Mouse (Mus musculus) granulocyte monocyte progenitor cell, adult 5-6 weeks (primary cell): ENCODE data around the gene Gm15293. TPM values are rescaled to one million over a fixed set of nuclear protein-coding genes. Genes with fewer than 3 reads are reported as not detected.
"Not testable (repeated sequence)": the region's sequence is repeated elsewhere in the genome, so short reads cannot be mapped to it uniquely, and the experiment has no call there.

Experiments
- ATAC-seq: replicated peaks from 2 replicates; pipeline ENCODE4 v1.8.0; 2016; ENCODE audit warnings: mild to moderate bottlenecking, moderate TSS enrichment, inconsistent platforms; ENCODE audit not compliant: poor library complexity, severe bottlenecking
- total RNA-seq, 2 experiments: library from RNA; stranded (forward) in 1 of 2; stranded (reverse) in 1 of 2; fragments of 200-712, 200-1000 nt in 1 of 2; fragments of >200 nt in 1 of 2; fragmentation: Nextera tagmentation in 1 of 2; gene quantifications; 2 replicates each; pipeline ENCODE4 v1.2.3; 2014 to 2017

The Gm15293 gene
- total RNA-seq (2014; fragmentation: Nextera tagmentation) = not detected in 2 replicates
- total RNA-seq (2017) = not detected in 2 replicates

- not testable (repeated sequence) for ATAC-seq
Measured at GRCm38 (mm10) chr8:21201261-21201660, at the start of gene Gm15293. Gene Gm15293 (plus strand): TSS chr8:21201561.

GRCm38 (mm10) chr8:21161977-21162376 lies 39.4 kb upstream of the Gm15293 start, which contains the start of gene Defa22:
Gene Defa22 (plus strand): TSS chr8:21162277.
- not testable (repeated sequence) for ATAC-seq

DNA sequence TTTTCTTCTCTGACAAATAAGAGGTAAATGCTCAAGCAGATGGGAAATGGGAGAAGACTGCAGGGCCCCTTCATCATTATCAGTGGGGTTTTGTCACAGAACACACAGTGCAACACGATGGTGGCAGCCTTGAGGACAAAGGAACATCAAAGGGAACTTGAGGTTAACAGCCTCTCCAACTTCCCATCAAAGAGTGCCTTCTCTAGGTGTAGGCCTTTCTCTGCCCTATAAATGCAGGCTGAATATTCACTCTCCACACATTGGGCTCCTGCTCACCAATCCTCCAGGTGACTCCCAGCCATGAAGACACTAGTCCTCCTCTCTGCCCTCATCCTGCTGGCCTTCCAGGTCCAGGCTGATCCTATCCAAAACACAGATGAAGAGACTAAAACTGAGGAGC lies 10.0 kb upstream of the Gm15293 start, which contains the start of gene Defa31:
Gene Defa31 (plus strand): TSS at position 301 of the 400 bp plus-strand sequence.
- ATAC-seq = not testable (repeated sequence)

Other genes starting within 250 kb of the Gm15293 start
- not detected in 2 replicates for gene Defa21, start 176.0 kb upstream of the Gm15293 start, total RNA-seq (2014; fragmentation: Nextera tagmentation)
- gene Defa21, start 176.0 kb upstream of the Gm15293 start, total RNA-seq (2017) = not detected in 2 replicates
- not detected in 2 replicates for gene Defa23, start 146.5 kb upstream of the Gm15293 start, total RNA-seq (2014; fragmentation: Nextera tagmentation)
- not detected in 2 replicates for gene Defa23, start 146.5 kb upstream of the Gm15293 start, total RNA-seq (2017)
- not detected in 2 replicates for gene Defa35, start 136.5 kb upstream of the Gm15293 start, total RNA-seq (2014; fragmentation: Nextera tagmentation)
- gene Defa35, start 136.5 kb upstream of the Gm15293 start, total RNA-seq (2017) = not detected in 2 replicates
- not detected in 2 replicates for gene Defa25, start 117.1 kb upstream of the Gm15293 start, total RNA-seq (2014; fragmentation: Nextera tagmentation)
- not detected in 2 replicates for gene Defa25, start 117.1 kb upstream of the Gm15293 start, total RNA-seq (2017)
- not detected in 2 replicates for gene Gm14851, start 105.5 kb upstream of the Gm15293 start, total RNA-seq (2014; fragmentation: Nextera tagmentation)
- gene Gm14851, start 105.5 kb upstream of the Gm15293 start, total RNA-seq (2017) = not detected in 2 replicates
- not detected in 2 replicates for gene Defa30, start 66.9 kb upstream of the Gm15293 start, total RNA-seq (2014; fragmentation: Nextera tagmentation)
- gene Defa30, start 66.9 kb upstream of the Gm15293 start, total RNA-seq (2017) = not detected in 2 replicates
- not detected in 2 replicates for gene Defa22, start 39.3 kb upstream of the Gm15293 start, total RNA-seq (2014; fragmentation: Nextera tagmentation)
- not detected in 2 replicates for gene Defa22, start 39.3 kb upstream of the Gm15293 start, total RNA-seq (2017)
- gene Defa31, start 9.9 kb upstream of the Gm15293 start, total RNA-seq (2014; fragmentation: Nextera tagmentation) = not detected in 2 replicates
- gene Defa31, start 9.9 kb upstream of the Gm15293 start, total RNA-seq (2017) = not detected in 2 replicates
- gene Gm15292, start 48.2 kb downstream of the Gm15293 start, total RNA-seq (2014; fragmentation: Nextera tagmentation) = not detected in 2 replicates
- not detected in 2 replicates for gene Gm15292, start 48.2 kb downstream of the Gm15293 start, total RNA-seq (2017)
- not detected in 2 replicates for gene Defa27, start 114.0 kb downstream of the Gm15293 start, total RNA-seq (2014; fragmentation: Nextera tagmentation)
- gene Defa27, start 114.0 kb downstream of the Gm15293 start, total RNA-seq (2017) = not detected in 2 replicates
- not detected in 2 replicates for gene Defa29, start 125.5 kb downstream of the Gm15293 start, total RNA-seq (2014; fragmentation: Nextera tagmentation)
- not detected in 2 replicates for gene Defa29, start 125.5 kb downstream of the Gm15293 start, total RNA-seq (2017)
- not detected in 2 replicates for gene Defa2, start 177.0 kb downstream of the Gm15293 start, total RNA-seq (2014; fragmentation: Nextera tagmentation)
- gene Defa2, start 177.0 kb downstream of the Gm15293 start, total RNA-seq (2017) = not detected in 2 replicates
- not detected in 2 replicates for gene Defa33, start 190.2 kb downstream of the Gm15293 start, total RNA-seq (2014; fragmentation: Nextera tagmentation)
- not detected in 2 replicates for gene Defa33, start 190.2 kb downstream of the Gm15293 start, total RNA-seq (2017)
- not detected in 2 replicates for gene Defa36, start 225.8 kb downstream of the Gm15293 start, total RNA-seq (2014; fragmentation: Nextera tagmentation)
- not detected in 2 replicates for gene Defa36, start 225.8 kb downstream of the Gm15293 start, total RNA-seq (2017)